Mouse (Mus musculus) embryonic facial prominence, embryonic 11.5 days (tissue): ENCODE data around the gene Trp53tg5. TPM values are rescaled to one million over a fixed set of nuclear protein-coding genes. Genes with fewer than 3 reads are reported as not detected.

Experiments
- ATAC-seq: fragments of 200-750 bp; cut with Nextera tagmentation; replicated peaks from 2 replicates; pipeline ENCODE4 v1.8.0; 2017; ENCODE audit warnings: low read depth; ENCODE audit not compliant: insufficient number of reproducible peaks, low FRiP score, low TSS enrichment
- DNase-seq: peaks from one replicate; pipeline ENCODE4 v3.0.0-alpha.2; 2015; ENCODE audit warnings: low spot score
- H3K27ac ChIP-seq: fragments of 300-500 bp; sonication (generic); replicated peaks from 2 replicates; pipeline ENCODE4 v1.5.1; 2014; ENCODE audit warnings: mild to moderate bottlenecking, low read depth, low read length, control low read depth
- H3K27me3 ChIP-seq: fragments of 300-500 bp; sonication (generic); 2 replicates; pipeline ENCODE4 v1.6.1; 2014; ENCODE audit warnings: mild to moderate bottlenecking, low read length, moderate library complexity, mixed read lengths; ENCODE audit not compliant: control insufficient read depth, insufficient read depth
- H3K36me3 ChIP-seq: fragments of 300-500 bp; sonication (generic); replicated peaks from 2 replicates; pipeline ENCODE4 v1.6.1; 2014; ENCODE audit warnings: low read depth, mild to moderate bottlenecking, low read length, moderate library complexity, mixed read lengths; ENCODE audit not compliant: control insufficient read depth, insufficient read depth
- H3K4me1 ChIP-seq: fragments of 300-500 bp; sonication (generic); 2 replicates; pipeline ENCODE4 v1.6.1; 2014; ENCODE audit warnings: low read length, mixed read lengths; ENCODE audit not compliant: control insufficient read depth, insufficient read depth
- H3K4me2 ChIP-seq: fragments of 300-500 bp; sonication (generic); 2 replicates; pipeline ENCODE4 v1.6.1; 2014; ENCODE audit warnings: low read depth, mild to moderate bottlenecking, control low read depth, low read length, moderate library complexity
- H3K4me3 ChIP-seq: fragments of 300-500 bp; sonication (generic); 2 replicates; pipeline ENCODE4 v1.5.1; 2014; ENCODE audit warnings: low read depth, low read length, control low read depth
- H3K9ac ChIP-seq: fragments of 300-500 bp; sonication (generic); replicated peaks from 2 replicates; pipeline ENCODE4 v1.6.1; 2014; ENCODE audit warnings: mild to moderate bottlenecking, control low read depth, low read length
- H3K9me3 ChIP-seq: fragments of 300-500 bp; sonication (generic); replicated peaks from 2 replicates; pipeline ENCODE4 v1.6.1; 2016; ENCODE audit warnings: mild to moderate bottlenecking, low read length, inconsistent platforms, mixed read lengths; ENCODE audit not compliant: control insufficient read depth
- WGBS: fragments of 180-500 bp; shearing (Covaris S2); extraction: QIAGEN DNeasy Blood & Tissue Kit; methylation state at CpG from one replicate; pipeline ENCODE4 v1.1.7; 2014; 5-methylcytosine and 5-hydroxymethylcytosine counted together
- polyA plus RNA-seq: library from polyadenylated mRNA; unstranded; fragments of >200 nt; fragmentation: Nextera tagmentation; extraction: Ambion mirVana; gene quantifications from 2 replicates; pipeline ENCODE4 v1.2.1, GENCODE M21; 2014

Trp53tg5 gene
- polyA plus RNA-seq, 1 experiment from 2014 or later, result not detected

- peaks cover 7% of the 10 kb centered on the region; the same call in 1 of the 2 replicates for H3K4me1 ChIP-seq
- peak; percentile 53; the same call in 1 of the 2 replicates for ATAC-seq
- no peak overlapping the region for H3K9ac ChIP-seq
- no peak overlapping the region for H3K4me2 ChIP-seq
- no peaks in the 10 kb centered on the region for H3K9me3 ChIP-seq
- H3K4me3 ChIP-seq, result no peak overlapping the region
- peak; percentile 49 for DNase-seq
- H3K27ac ChIP-seq, result no peak overlapping the region
- no peaks in the 10 kb centered on the region for H3K36me3 ChIP-seq
- no peaks in the 10 kb centered on the region for H3K27me3 ChIP-seq
- WGBS, result 4% methylated on average over 7 of the region's 7 CpGs
Measured at GRCm38 (mm10) chr2:164430697-164431096, 42.8 kb downstream of the Trp53tg5 start.

GRCm38 (mm10) chr2:164429881-164430615, 43.5 kb downstream of the Trp53tg5 start:
- DNase-seq, result no peak
- no peaks in the 10 kb centered on the region for H3K27me3 ChIP-seq

GRCm38 (mm10) chr2:164428451-164428850, 45.1 kb downstream of the Trp53tg5 start:
- ATAC-seq, result no peak
- Histone ChIP-seq H3K4me3 (no peak overlapping the region), H3K9ac (no peak overlapping the region), H3K27ac (no peak overlapping the region), H3K9me3 (no peaks in the 10 kb centered on the region), H3K4me1 (peaks cover 7% of the 10 kb centered on the region; the same call in 1 of the 2 replicates), H3K4me2 (no peak overlapping the region), H3K27me3 (no peaks in the 10 kb centered on the region), H3K36me3 (no peaks in the 10 kb centered on the region)
- DNase-seq, result no peak
- WGBS, result 38% methylated on average over 5 of the region's 5 CpGs

More at GRCm38 (mm10) chr2:164429881-164430615, 43.5 kb downstream of the Trp53tg5 start:
- H3K36me3 ChIP-seq, result no peaks in the 10 kb centered on the region
- no peak overlapping the region for H3K9ac ChIP-seq
- peaks cover 7% of the 10 kb centered on the region; the same call in 1 of the 2 replicates for H3K4me1 ChIP-seq
- no peak overlapping the region for H3K4me3 ChIP-seq
- no peaks in the 10 kb centered on the region for H3K9me3 ChIP-seq
- H3K27ac ChIP-seq, result no peak overlapping the region
- no peak overlapping the region for H3K4me2 ChIP-seq
- WGBS, result 43% methylated on average over 15 of the region's 15 CpGs
- ATAC-seq, result no peak

GRCm38 (mm10) chr2:164426952-164427351, 46.6 kb downstream of the Trp53tg5 start:
- no peak for ATAC-seq

GRCm38 (mm10) chr2:164426121-164426520, 47.4 kb downstream of the Trp53tg5 start:
- DNase-seq, result no peak

More at GRCm38 (mm10) chr2:164426952-164427351, 46.6 kb downstream of the Trp53tg5 start:
- H3K36me3 ChIP-seq, result no peaks in the 10 kb centered on the region
- no peak for DNase-seq
- no peak overlapping the region for H3K4me2 ChIP-seq
- 82% methylated on average over 5 of the region's 5 CpGs for WGBS
- no peaks in the 10 kb centered on the region for H3K9me3 ChIP-seq
- no peaks in the 10 kb centered on the region for H3K4me1 ChIP-seq
- no peaks in the 10 kb centered on the region for H3K27me3 ChIP-seq
- no peak overlapping the region for H3K4me3 ChIP-seq
- no peak overlapping the region for H3K27ac ChIP-seq
- H3K9ac ChIP-seq, result no peak overlapping the region

GRCm38 (mm10) chr2:164425401-164425800, 48.1 kb downstream of the Trp53tg5 start:
- H3K27me3 ChIP-seq, result no peaks in the 10 kb centered on the region
- H3K9ac ChIP-seq, result no peak overlapping the region
- H3K4me1 ChIP-seq, result no peaks in the 10 kb centered on the region
- WGBS, result 83% methylated on average over 5 of the region's 5 CpGs
- DNase-seq, result no peak
- no peaks in the 10 kb centered on the region for H3K36me3 ChIP-seq
- H3K9me3 ChIP-seq, result no peaks in the 10 kb centered on the region
- H3K4me2 ChIP-seq, result no peak overlapping the region
- H3K27ac ChIP-seq, result no peak overlapping the region
- H3K4me3 ChIP-seq, result no peak overlapping the region
- ATAC-seq, result no peak

More at GRCm38 (mm10) chr2:164426121-164426520, 47.4 kb downstream of the Trp53tg5 start:
- Histone ChIP-seq H3K36me3 (no peaks in the 10 kb centered on the region), H3K27me3 (no peaks in the 10 kb centered on the region), H3K27ac (no peak overlapping the region), H3K4me1 (no peaks in the 10 kb centered on the region), H3K4me3 (no peak overlapping the region), H3K9me3 (no peaks in the 10 kb centered on the region), H3K4me2 (no peak overlapping the region), H3K9ac (no peak overlapping the region)
- no peak for ATAC-seq
- 28% methylated on average over 12 of the region's 12 CpGs for WGBS

- H3K4me1 ChIP-seq, result no peaks in the 10 kb centered on the region
- DNase-seq (no peak), ATAC-seq (no peak)
- H3K27ac ChIP-seq, result no peak overlapping the region
- H3K4me3 ChIP-seq, result no peak overlapping the region
- no peak overlapping the region for H3K9ac ChIP-seq
- H3K9me3 ChIP-seq, result no peaks in the 10 kb centered on the region
- no peak overlapping the region for H3K4me2 ChIP-seq
- WGBS, result 91% methylated on average over 8 of the region's 8 CpGs
- H3K36me3 ChIP-seq, result no peaks in the 10 kb centered on the region
- no peaks in the 10 kb centered on the region for H3K27me3 ChIP-seq
Measured at GRCm38 (mm10) chr2:164424406-164424805, 49.1 kb downstream of the Trp53tg5 start.

GRCm38 (mm10) chr2:164423464-164423863, 50.1 kb downstream of the Trp53tg5 start:
- H3K4me3 ChIP-seq, result no peak overlapping the region
- no peak overlapping the region for H3K27ac ChIP-seq
- no peaks in the 10 kb centered on the region for H3K27me3 ChIP-seq
- WGBS, result 83% methylated on average over 11 of the region's 11 CpGs
- H3K36me3 ChIP-seq, result no peaks in the 10 kb centered on the region
- no peaks in the 10 kb centered on the region for H3K9me3 ChIP-seq
- no peak overlapping the region for H3K9ac ChIP-seq
- ATAC-seq, result no peak
- H3K4me2 ChIP-seq, result no peak overlapping the region
- DNase-seq, result no peak
- H3K4me1 ChIP-seq, result no peaks in the 10 kb centered on the region
